Mouse (Mus musculus) E14TG2a.4 (cell line): ENCODE measurements around the gene Psme4.

Experiments
- CTCF ChIP-seq: conservative IDR thresholded peaks from 2 replicates; pipeline ENCODE4 v1.5.1; 2014; ENCODE audit warnings: low read length
- NANOG ChIP-seq: IDR thresholded peaks from 2 replicates; pipeline ENCODE4 v1.6.1; 2014; ENCODE audit warnings: borderline replicate concordance, low read length, mixed read lengths

- no peak for TF ChIP-seq CTCF
- TF ChIP-seq NANOG = no peak
Measured at GRCm38 (mm10) chr11:30885171-30885871, 113.8 kb downstream of the Psme4 start, which contains the start of the genes Gpr75 and Asb3.
